30 mouse cellular contexts compared by ENCODE assay signal in the genomic region with DNA sequence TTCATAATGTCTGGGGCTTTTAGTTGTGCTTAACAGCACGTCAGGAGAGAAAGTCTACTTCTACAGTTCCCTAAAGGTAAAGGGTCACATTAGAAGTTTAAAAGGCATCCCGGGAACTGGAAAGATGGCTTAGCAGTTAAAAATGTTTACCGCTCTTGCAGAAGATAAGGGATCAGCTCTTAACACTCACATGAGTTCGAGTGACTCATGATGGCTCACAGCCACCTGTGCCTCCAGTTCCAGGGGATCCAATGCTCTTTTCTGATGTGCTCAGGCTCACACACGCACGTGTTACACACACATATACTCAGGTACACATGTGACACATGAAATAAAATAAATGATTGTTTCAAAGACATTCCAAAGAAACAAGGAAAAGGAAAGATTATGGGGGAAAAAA.
"Had no signal": no experiment of that assay in that cellular context is flagged by ENCODE, and none has a peak within 500 bp of the region (broad histone marks: within the 10 kb centered on the region; RNA-seq: fewer than 3 reads in every experiment).

No protein-coding gene starts in this region.

- H3K9me3 ChIP-seq: heart, embryonic 12.5 days; heart, embryonic 13.5 days; heart, embryonic 15.5 days; hindbrain, embryonic 10.5 days; hindbrain, embryonic 12.5 days; hindbrain, embryonic 13.5 days; hindbrain, embryonic 15.5 days; intestine, embryonic 15.5 days; kidney, embryonic 15.5 days had no signal

- H3K27me3 ChIP-seq: heart, embryonic 12.5 days; heart, embryonic 13.5 days; heart, embryonic 15.5 days; hindbrain, embryonic 12.5 days; hindbrain, embryonic 13.5 days; hindbrain, embryonic 15.5 days; intestine, embryonic 15.5 days; kidney, embryonic 15.5 days had no signal

- H3K4me3 ChIP-seq: heart, embryonic 12.5 days; heart, embryonic 13.5 days; heart, embryonic 15.5 days; hindbrain, embryonic 10.5 days; hindbrain, embryonic 12.5 days; hindbrain, embryonic 13.5 days; hindbrain, embryonic 15.5 days; intestine, embryonic 15.5 days; kidney, embryonic 15.5 days; layer of hippocampus, adult 2 months; left cerebral cortex, adult 2 months had no signal

- H3K9ac ChIP-seq: heart, embryonic 12.5 days; heart, embryonic 13.5 days; heart, embryonic 15.5 days; hindbrain, embryonic 12.5 days; hindbrain, embryonic 13.5 days; hindbrain, embryonic 14.5 days; hindbrain, embryonic 15.5 days; intestine, embryonic 15.5 days; kidney, embryonic 15.5 days had no signal

- H3K36me3 ChIP-seq: heart, embryonic 12.5 days; heart, embryonic 13.5 days; heart, embryonic 15.5 days; hindbrain, embryonic 12.5 days; hindbrain, embryonic 13.5 days; hindbrain, embryonic 15.5 days; intestine, embryonic 15.5 days; kidney, embryonic 15.5 days had no signal

- H3K27ac ChIP-seq: heart, embryonic 13.5 days; heart, embryonic 15.5 days; hindbrain, embryonic 10.5 days; hindbrain, embryonic 12.5 days; hindbrain, embryonic 13.5 days; hindbrain, embryonic 14.5 days; hindbrain, embryonic 15.5 days; hindbrain, postnatal 0 days; intestine, embryonic 15.5 days; kidney, embryonic 15.5 days; kidney, postnatal 0 days; layer of hippocampus, adult 2 months; left cerebral cortex, adult 2 months had no signal

- H3K4me1 ChIP-seq: heart, embryonic 12.5 days; heart, embryonic 15.5 days; hindbrain, embryonic 10.5 days; hindbrain, embryonic 12.5 days; hindbrain, embryonic 13.5 days; hindbrain, embryonic 15.5 days; intestine, embryonic 15.5 days; kidney, embryonic 15.5 days had no signal

- DNase-seq: heart, postnatal 10 days; heart, postnatal 14 days; heart, postnatal 36 days; heart, postnatal 4 days; kidney, adult 11 months; kidney, adult 18-20 months; kidney, adult 2 months; kidney, adult 8-10 months; kidney, adult 9 months; kidney, postnatal 10 days; kidney, postnatal 14 days; kidney, postnatal 25 days; kidney, postnatal 36 days; kidney, postnatal 4 days; layer of hippocampus, adult 9-11 months; layer of hippocampus, postnatal 36 days had no signal
